Mouse (Mus musculus): ENCODE results near the gene Trrap. TPM values are rescaled to one million over a fixed set of nuclear protein-coding genes. Genes with fewer than 3 reads are reported as not detected.
A peak's percentile ranks its signal among the peaks of the same experiment; 100 is the strongest.

Gene Trrap
- total and polyA plus RNA-seq, 3 experiments, result 44.1 to 91.6 (median 45.6) TPM

- no peaks in the 10 kb centered on the region for H3K27me3 ChIP-seq (ENCODE audit: control insufficient read depth in 1 of 2, insufficient read depth in 2 of 2, low read length in 2 of 2)
- no peak for TF ChIP-seq SMC3 (IDR thresholded peaks at IDR 0.05; ENCODE audit: low read depth, low read length)
- TF ChIP-seq POLR2AphosphoS5 (IDR thresholded peaks at IDR 0.05; ENCODE audit: borderline replicate concordance, low read depth, low read length), result no peak
- TF ChIP-seq EP300 (IDR thresholded peaks at IDR 0.05; ENCODE audit: low read depth in 1 of 2, low read length in 2 of 2), result no peak
- no peak for TF ChIP-seq MYB (IDR thresholded peaks at IDR 0.05; ENCODE audit: low read depth, low read length)
- TF ChIP-seq ZMIZ1 (IDR thresholded peaks at IDR 0.05; ENCODE audit: low read depth, low read length), result no peak
- TF ChIP-seq ZNF384 (IDR thresholded peaks at IDR 0.05; ENCODE audit: low read depth, low read length), result no peak
- no peak for TF ChIP-seq MAFK (IDR thresholded peaks at IDR 0.05; ENCODE audit: borderline replicate concordance, low read depth, low read length)
- TF ChIP-seq E2F4 (IDR thresholded peaks at IDR 0.05; ENCODE audit: borderline replicate concordance, low read depth, low read length), result no peak
- TF ChIP-seq SIN3A (IDR thresholded peaks at IDR 0.05; ENCODE audit: low read length), result no peak
- no peak for TF ChIP-seq GABPA (IDR thresholded peaks at IDR 0.05; ENCODE audit: low read depth, low read length)
- TF ChIP-seq TAL1 (IDR thresholded peaks at IDR 0.05; ENCODE audit: low read length), result no peak
- TF ChIP-seq MAX (IDR thresholded peaks at IDR 0.05; ENCODE audit: low read length), result no peak
- no peak for TF ChIP-seq JUND (IDR thresholded peaks at IDR 0.05; ENCODE audit: low read depth, low read length)
- TF ChIP-seq HCFC1 (IDR thresholded peaks at IDR 0.05; ENCODE audit: low read depth, low read length), result no peak
- no peak overlapping the region for H3K4me3 ChIP-seq (ENCODE audit: control insufficient read depth in 1 of 2, insufficient read depth in 1 of 2, low read depth in 2 of 2, low read length in 2 of 2)
- no peaks in the 10 kb centered on the region for H3K9me3 ChIP-seq (replicated peaks; ENCODE audit: insufficient read depth, low read length)
- no peak overlapping the region for H3K27ac ChIP-seq (ENCODE audit: control insufficient read depth, low read depth, low read length)
- H3K9ac ChIP-seq (ENCODE audit: control insufficient read depth, low read depth, low read length, poor library complexity, severe bottlenecking), result no peak overlapping the region
- H3K4me1 ChIP-seq (ENCODE audit: control insufficient read depth in 1 of 2, insufficient read depth in 2 of 2, low read length in 2 of 2), result peaks cover 0 to 2% of the 10 kb centered on the region in 2 experiments; a peak in 2 of 4 replicates
- no peaks in the 10 kb centered on the region for H3K79me2 ChIP-seq (ENCODE audit: control insufficient read depth, insufficient read depth, low read length, poor library complexity)
- no peaks in the 10 kb centered on the region for H3K36me3 ChIP-seq (ENCODE audit: control insufficient read depth in 1 of 2, insufficient read depth in 2 of 2, low read length in 2 of 2)
- no peak for DNase-seq (ENCODE audit: low read depth, low spot score)
These were observed 103.2 kb downstream of the Trrap start for GRCm38 (mm10) chr5:144870782-144871181.

GRCm38 (mm10) chr5:144871775-144872174 lies 104.2 kb downstream of the Trrap start:
- no peak overlapping the region for H3K27ac ChIP-seq (ENCODE audit: control insufficient read depth, low read depth, low read length)
- H3K9me3 ChIP-seq (replicated peaks; ENCODE audit: insufficient read depth, low read length), result no peaks in the 10 kb centered on the region
- DNase-seq (ENCODE audit: low read depth, low spot score), result peak; percentile 46
- H3K36me3 ChIP-seq (ENCODE audit: control insufficient read depth in 1 of 2, insufficient read depth in 2 of 2, low read length in 2 of 2), result no peaks in the 10 kb centered on the region
- H3K4me3 ChIP-seq (ENCODE audit: control insufficient read depth in 1 of 2, insufficient read depth in 1 of 2, low read depth in 2 of 2, low read length in 2 of 2), result no peak overlapping the region
- H3K27me3 ChIP-seq (ENCODE audit: control insufficient read depth in 1 of 2, insufficient read depth in 2 of 2, low read length in 2 of 2), result no peaks in the 10 kb centered on the region
- TF ChIP-seq CTCF (IDR thresholded peaks at IDR 0.05 in 2 of 3, conservative IDR thresholded peaks at IDR 0.05 in 1 of 3; ENCODE audit: control insufficient read depth in 1 of 3, insufficient read depth in 1 of 3, low read depth in 2 of 3, low read length in 3 of 3, poor library complexity in 1 of 3, severe bottlenecking in 1 of 3) (peak in 2 of 3 experiments; percentile 59 to 74; a peak in 4 of 6 replicates), E2F4 (IDR thresholded peaks at IDR 0.05; ENCODE audit: borderline replicate concordance, low read depth, low read length) (no peak), CHD1 (IDR thresholded peaks at IDR 0.05; ENCODE audit: low read depth, low read length) (no peak), RAD21 (IDR thresholded peaks at IDR 0.05; ENCODE audit: low read depth, low read length) (peak; percentile 31), SMC3 (IDR thresholded peaks at IDR 0.05; ENCODE audit: low read depth, low read length) (peak; percentile 36)
- no peak overlapping the region for H3K9ac ChIP-seq (ENCODE audit: control insufficient read depth, low read depth, low read length, poor library complexity, severe bottlenecking)
- H3K4me1 ChIP-seq (ENCODE audit: control insufficient read depth in 1 of 2, insufficient read depth in 2 of 2, low read length in 2 of 2), result peaks cover 0 to 3% of the 10 kb centered on the region in 2 experiments; a peak in 2 of 4 replicates
- H3K79me2 ChIP-seq (ENCODE audit: control insufficient read depth, insufficient read depth, low read length, poor library complexity), result no peaks in the 10 kb centered on the region
